ENCODE assay signal across 9 mouse cellular contexts in the genomic region with DNA sequence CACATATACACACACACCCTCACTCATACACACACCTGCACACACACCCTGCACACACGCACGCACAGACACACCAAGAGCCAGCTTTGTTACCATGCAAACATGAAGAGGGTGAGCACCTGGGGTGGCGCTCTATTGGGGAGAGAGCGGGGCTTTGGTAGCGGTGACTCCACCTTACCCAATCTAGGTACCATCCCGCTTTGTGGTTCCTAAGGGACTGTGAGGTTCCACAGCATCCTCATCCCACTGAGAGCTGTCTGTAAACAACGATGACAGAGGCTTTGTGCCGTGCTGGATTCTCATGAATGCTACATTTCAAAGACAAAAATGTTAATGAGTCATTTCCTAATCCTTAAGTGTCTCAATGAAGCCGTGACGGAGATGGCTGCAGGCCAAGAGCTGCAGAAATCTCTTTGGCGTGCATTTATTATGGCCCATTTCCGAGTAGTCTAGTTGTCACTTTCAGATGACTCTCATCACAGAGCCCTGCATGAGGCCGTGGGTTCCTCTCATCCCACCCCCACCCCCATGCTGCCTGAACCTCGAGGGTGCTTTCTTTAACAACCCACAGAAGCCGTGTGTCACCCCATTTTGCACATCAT. TPM values are rescaled to one million over a fixed set of nuclear protein-coding genes. Genes with fewer than 3 reads are reported as not detected.
A peak's percentile ranks its signal among the peaks of the same experiment; 100 is the strongest.
DNase-seq lines count a peak whose midpoint lies in the region; ATAC-seq and TF ChIP-seq lines count a peak whose summit lies in the region.
"Had no signal": no experiment of that assay in that cellular context is flagged by ENCODE, and none has a peak within 500 bp of the region (broad histone marks: within the 10 kb centered on the region; RNA-seq: fewer than 3 reads in every experiment).

No protein-coding gene starts in this region.

- TF ChIP-seq EP300 in CH12.LX (IDR thresholded peaks at IDR 0.05; ENCODE audit: low read length), result peak; percentile 14; the same call in 1 of the 2 replicates

- dilution Hi-C loops in CH12.LX (cut with MboI; ENCODE audit: extremely low pct_ligation_motif_present, extremely low pct_unique_long_range_greater_than_20kb, low sequenced_read_pairs), result no loop called here

- H3K79me2 ChIP-seq in CH12.LX (replicated peaks; ENCODE audit: control insufficient read depth, extremely low read depth, insufficient read depth, poor library complexity, severe bottlenecking), result peaks cover 3% of the 10 kb centered on the region; the same call in 1 of the 2 replicates

- intact Hi-C loops in gastrocnemius, adult 2 months (cut with DNase I), result no loop called here

- no peak for TF ChIP-seq CTCF in gastrocnemius, adult 2 months (IDR thresholded peaks at IDR 0.05)
- no peak for TF ChIP-seq CTCF in CH12.LX (conservative IDR thresholded peaks at IDR 0.05 in 1 of 2, IDR thresholded peaks at IDR 0.05 in 1 of 2; ENCODE audit: low read depth in 2 of 2, low read length in 2 of 2)

- in situ Hi-C loops in CH12.LX (cut with MboI; ENCODE audit: low pct_ligation_motif_present, low pct_unique_long_range_greater_than_20kb, low sequenced_read_pairs), result no loop called here

- H3K4me1 ChIP-seq in CH12.LX (ENCODE audit: control insufficient read depth in 1 of 2, insufficient read depth in 2 of 2), result peaks cover 49 to 87% of the 10 kb centered on the region in 2 experiments
- H3K4me1 ChIP-seq in forebrain, embryonic 16.5 days (replicated peaks; ENCODE audit: control insufficient read depth, insufficient read depth, low read length), result peaks cover 14% of the 10 kb centered on the region
- peaks cover 4% of the 10 kb centered on the region for H3K4me1 ChIP-seq in kidney, embryonic 16.5 days (ENCODE audit: insufficient read depth, low read length)

- H3K9ac ChIP-seq in CH12.LX (ENCODE audit: insufficient read depth, low read depth), result 0 out of 2 replicates have a peak overlapping the region, but pooled peaks have one; percentile 64
- no peak overlapping the region for H3K9ac ChIP-seq in forebrain, embryonic 16.5 days (replicated peaks; ENCODE audit: low read depth, low read length)
- H3K9ac ChIP-seq in kidney, embryonic 16.5 days (replicated peaks; ENCODE audit: low read length), result no peak overlapping the region

- H3K9me3 ChIP-seq in CH12.LX (replicated peaks; ENCODE audit: low read length), result no peaks in the 10 kb centered on the region
- no peaks in the 10 kb centered on the region for H3K9me3 ChIP-seq in forebrain, embryonic 16.5 days (ENCODE audit: control insufficient read depth, low read length)
- H3K9me3 ChIP-seq in kidney, embryonic 16.5 days (ENCODE audit: low read length), result no peaks in the 10 kb centered on the region
- H3K9me3 ChIP-seq: heart, embryonic 13.5 days had no signal

- TF ChIP-seq POLR2A in CH12.LX (IDR thresholded peaks at IDR 0.05; ENCODE audit: low read depth, low read length), result no peak

- 24% methylated on average over 15 of the region's 15 CpGs for WGBS in forebrain, embryonic 16.5 days
- WGBS in kidney, embryonic 16.5 days, result 60% methylated on average over 15 of the region's 15 CpGs

- peak; percentile 51 for DNase-seq in gastrocnemius, adult 2 months
- DNase-seq in gastrocnemius, postnatal 4 days (ENCODE audit: low spot score in 2 of 2), result no peak
- DNase-seq in CH12.LX (ENCODE audit: extremely low read depth), result no peak
- DNase-seq in lung, postnatal 25 days (ENCODE audit: low spot score), result peak; percentile 43
- DNase-seq in embryo, embryonic 9.5 days (ENCODE audit: extremely low spot score), result no peak
- no peak for DNase-seq in embryo, embryonic 10.5 days (ENCODE audit: low spot score)

- no peak for TF ChIP-seq RAD21 in CH12.LX (IDR thresholded peaks at IDR 0.05; ENCODE audit: low read depth, low read length)

- ATAC-seq in forebrain, embryonic 16.5 days, result peak; percentile 84
- 0 out of 2 replicates have a peak, but pooled peaks have one; percentile 55 for ATAC-seq in kidney, embryonic 16.5 days (ENCODE audit: low FRiP score, low TSS enrichment)

- no peaks in the 10 kb centered on the region for H3K36me3 ChIP-seq in CH12.LX (replicated peaks in 1 of 2; ENCODE audit: control insufficient read depth in 1 of 2, insufficient read depth in 1 of 2, low read length in 1 of 2)
- H3K36me3 ChIP-seq in forebrain, embryonic 16.5 days (ENCODE audit: control insufficient read depth, insufficient read depth), result no peaks in the 10 kb centered on the region
- H3K36me3 ChIP-seq in kidney, embryonic 16.5 days (ENCODE audit: insufficient read depth, low read length), result no peaks in the 10 kb centered on the region
- H3K36me3 ChIP-seq: heart, embryonic 13.5 days had no signal

- H3K27me3 ChIP-seq in CH12.LX (replicated peaks), result no peaks in the 10 kb centered on the region
- H3K27me3 ChIP-seq in forebrain, embryonic 16.5 days (replicated peaks; ENCODE audit: control insufficient read depth, insufficient read depth, low read length), result no peaks in the 10 kb centered on the region
- H3K27me3 ChIP-seq in kidney, embryonic 16.5 days (ENCODE audit: insufficient read depth, low read length), result no peaks in the 10 kb centered on the region
- H3K27me3 ChIP-seq: heart, embryonic 13.5 days had no signal

- no peak overlapping the region for H3K27ac ChIP-seq in gastrocnemius, adult 2 months
- H3K27ac ChIP-seq in CH12.LX (ENCODE audit: insufficient read depth, low read depth), result peak overlapping the region; percentile 98
- peak overlapping the region; percentile 31; the same call in 1 of the 2 replicates for H3K27ac ChIP-seq in forebrain, embryonic 16.5 days (ENCODE audit: low read length)
- H3K27ac ChIP-seq in kidney, embryonic 16.5 days (ENCODE audit: low read length), result no peak overlapping the region
- H3K27ac ChIP-seq: heart, embryonic 13.5 days had no signal

- H3K4me3 ChIP-seq in gastrocnemius, adult 2 months, result no peak overlapping the region
- H3K4me3 ChIP-seq in CH12.LX (replicated peaks in 1 of 3; ENCODE audit: low read depth in 2 of 3, low read length in 2 of 3, poor library complexity in 1 of 3), result peak overlapping the region in 1 of 3 experiments; percentile 19
- H3K4me3 ChIP-seq in forebrain, embryonic 16.5 days (replicated peaks; ENCODE audit: low read length), result no peak overlapping the region
- H3K4me3 ChIP-seq in kidney, embryonic 16.5 days (ENCODE audit: low read length), result no peak overlapping the region
- H3K4me3 ChIP-seq: heart, embryonic 13.5 days had no signal

- peak overlapping the region; percentile 82 for H3K4me2 ChIP-seq in CH12.LX (ENCODE audit: insufficient read depth, low read depth, poor library complexity, severe bottlenecking)
- H3K4me2 ChIP-seq in forebrain, embryonic 16.5 days (ENCODE audit: low read length), result peak overlapping the region; percentile 29
- H3K4me2 ChIP-seq in kidney, embryonic 16.5 days (replicated peaks; ENCODE audit: low read depth, low read length), result no peak overlapping the region
- H3K4me2 ChIP-seq: heart, embryonic 13.5 days had no signal

TF ChIP-seq in CH12.LX, 34 proteins besides CTCF, POLR2A, EP300 and RAD21:
- TF ChIP-seq JUND (conservative IDR thresholded peaks at IDR 0.05; ENCODE audit: low read depth, low read length), result no peak
- TF ChIP-seq JUN (IDR thresholded peaks at IDR 0.05; ENCODE audit: insufficient read depth, low read depth, low read length), result no peak
- TF ChIP-seq SMC3 (IDR thresholded peaks at IDR 0.05; ENCODE audit: low read depth, low read length), result no peak
- 0 out of 2 replicates have a peak, but pooled peaks have one; percentile 43 for TF ChIP-seq MAZ (IDR thresholded peaks at IDR 0.05; ENCODE audit: low read depth, low read length)
- TF ChIP-seq ZC3H11A (IDR thresholded peaks at IDR 0.05; ENCODE audit: low read depth, low read length), result no peak
- TF ChIP-seq ETS1 (conservative IDR thresholded peaks at IDR 0.05; ENCODE audit: low read depth, low read length), result 0 out of 2 replicates have a peak, but pooled peaks have one; percentile 9
- TF ChIP-seq CHD2 (IDR thresholded peaks at IDR 0.05; ENCODE audit: low read length), result peak; percentile 8; the same call in 1 of the 2 replicates
- peak; percentile 58 for TF ChIP-seq SIN3A (IDR thresholded peaks at IDR 0.05; ENCODE audit: low read length)
- no peak for TF ChIP-seq HCFC1 (IDR thresholded peaks at IDR 0.05; ENCODE audit: low read depth, low read length)
- 0 out of 2 replicates have a peak, but pooled peaks have one; percentile 61 for TF ChIP-seq MXI1 (IDR thresholded peaks at IDR 0.05; ENCODE audit: low read depth, low read length)
- TF ChIP-seq GABPA (IDR thresholded peaks at IDR 0.05; ENCODE audit: insufficient replicate concordance, low read depth, low read length), result no peak
- TF ChIP-seq ELF1 (IDR thresholded peaks at IDR 0.05; ENCODE audit: low read depth, low read length), result no peak
- TF ChIP-seq MEF2A (IDR thresholded peaks at IDR 0.05; ENCODE audit: borderline replicate concordance, low read depth, low read length), result no peak

RNA-seq across cellular contexts. Expression of a gene that starts 10.5 kb away (rescaled TPM):
- total RNA-seq in gastrocnemius, adult 2 months (2021), result 1 to 10 TPM in 1 of 2 experiments, under 1 TPM in 1; 0.33 to 1.3 TPM
- total RNA-seq in gastrocnemius, postnatal 4 days (2021), result 1 to 10 TPM; 2.8 to 2.9 TPM
- 103 and 129 TPM in 2 replicates for total RNA-seq in CH12.LX (2012; rRNA removed)
- total RNA-seq in CH12.LX (2014; rRNA removed), result 298 and 307 TPM in 2 replicates
- 106 and 109 TPM in 2 replicates for polyA plus RNA-seq in CH12.LX (2012; ENCODE audit: insufficient read length, low read depth)
- polyA plus RNA-seq in forebrain, embryonic 16.5 days (2015; fragmentation: Nextera tagmentation; extraction: Ambion mirVana), result 5.5 and 7.8 TPM in 2 replicates
- 35.0 and 35.2 TPM in 2 replicates for polyA plus RNA-seq in kidney, embryonic 16.5 days (2015; fragmentation: Nextera tagmentation; extraction: Ambion mirVana)

Comparison
In these comparisons a context has a peak if more than half of its experiments do, and no peak if none do; other contexts are left out.
1. DNase-seq: peak in gastrocnemius, adult 2 months (single experiment) and lung, postnatal 25 days (single experiment); none in gastrocnemius, postnatal 4 days (0 of 2), CH12.LX (single experiment), embryo, embryonic 9.5 days (single experiment) and embryo, embryonic 10.5 days (single experiment).
2. H3K27ac ChIP-seq: peak in CH12.LX (single experiment) and forebrain, embryonic 16.5 days (single experiment); none in gastrocnemius, adult 2 months (single experiment) and kidney, embryonic 16.5 days (single experiment).
3. RNA of a gene that starts 10.5 kb away (total RNA-seq): 103 to 307 TPM in CH12.LX; 2.8 to 2.9 TPM in gastrocnemius, postnatal 4 days and 0.33 to 1.3 TPM in gastrocnemius, adult 2 months; every median in the first group is over 10 times any median in the second.